Mouse (Mus musculus): ENCODE results near the gene Calcb. TPM values are rescaled to one million over a fixed set of nuclear protein-coding genes. Genes with fewer than 3 reads are reported as not detected.

Gene Calcb
- total RNA-seq (2014; rRNA removed; ENCODE audit: low replicate concordance) (0.58 and 1.3 TPM in 2 replicates), polyA plus RNA-seq (2015; fragmentation: Nextera tagmentation; extraction: Ambion mirVana) (0.65 and 1.7 TPM in 2 replicates)

GRCm38 (mm10) chr7:114718300-114718699 is at the start of gene Calcb:
Gene Calcb, plus strand, starts transcription at chr7:114718643.
- H3K4me3 ChIP-seq (ENCODE audit: low read depth, low read length), result peak within 1 kb of the TSS; percentile 16
- 6% methylated on average over 11 of the region's 11 CpGs for WGBS
- DNase-seq (ENCODE audit: low spot score) (no peak), ATAC-seq (ENCODE audit: insufficient read depth, low read depth) (no peak)
- peak within 1 kb of the TSS; percentile 52 for H3K4me2 ChIP-seq (ENCODE audit: low read depth, low read length)
- H3K9ac ChIP-seq (replicated peaks; ENCODE audit: low read depth, low read length), result no peak within 1 kb of the TSS
- no peak for TF ChIP-seq CTCF (IDR thresholded peaks at IDR 0.05; ENCODE audit: low read depth)
- no peak for TF ChIP-seq EP300 (IDR thresholded peaks at IDR 0.05; ENCODE audit: low read depth)
- peaks cover 35% of the 10 kb centered on the region for H3K27me3 ChIP-seq (ENCODE audit: control insufficient read depth, insufficient read depth, low read length)
- H3K9me3 ChIP-seq (replicated peaks; ENCODE audit: control insufficient read depth, low read length), result 0 out of 2 replicates have a peak, but pooled peaks cover 2% of the 10 kb centered on the region
- 0 out of 2 replicates have a peak, but pooled peaks cover 8% of the 10 kb centered on the region for H3K4me1 ChIP-seq (ENCODE audit: control insufficient read depth, insufficient read depth)
- no peaks in the 10 kb centered on the region for H3K36me3 ChIP-seq (replicated peaks; ENCODE audit: control insufficient read depth, insufficient read depth, low read length)
- no peak within 1 kb of the TSS for H3K27ac ChIP-seq (ENCODE audit: low read depth)

- H3K4me3 ChIP-seq (ENCODE audit: low read depth, low read length), result no peak overlapping the region
- no peaks in the 10 kb centered on the region for H3K27me3 ChIP-seq (ENCODE audit: control insufficient read depth, insufficient read depth, low read length)
- no peak overlapping the region for H3K4me2 ChIP-seq (ENCODE audit: low read depth, low read length)
- H3K4me1 ChIP-seq (ENCODE audit: control insufficient read depth, insufficient read depth), result no peaks in the 10 kb centered on the region
- H3K9ac ChIP-seq (replicated peaks; ENCODE audit: low read depth, low read length), result no peak overlapping the region
- H3K9me3 ChIP-seq (replicated peaks; ENCODE audit: control insufficient read depth, low read length), result no peaks in the 10 kb centered on the region
- TF ChIP-seq CTCF (IDR thresholded peaks at IDR 0.05; ENCODE audit: low read depth) (no peak), EP300 (IDR thresholded peaks at IDR 0.05; ENCODE audit: low read depth) (no peak)
- 52% methylated on average over 1 of the region's 1 CpGs for WGBS
- DNase-seq (ENCODE audit: low spot score), result no peak
- no peaks in the 10 kb centered on the region for H3K36me3 ChIP-seq (replicated peaks; ENCODE audit: control insufficient read depth, insufficient read depth, low read length)
- H3K27ac ChIP-seq (ENCODE audit: low read depth), result no peak overlapping the region
- no peak for ATAC-seq (ENCODE audit: insufficient read depth, low read depth)
Measured at GRCm38 (mm10) chr7:114671405-114671804, 47.0 kb upstream of the Calcb start.

- H3K4me1 ChIP-seq (ENCODE audit: control insufficient read depth, insufficient read depth), result no peaks in the 10 kb centered on the region
- no peaks in the 10 kb centered on the region for H3K27me3 ChIP-seq (ENCODE audit: control insufficient read depth, insufficient read depth, low read length)
- no peak overlapping the region for H3K4me2 ChIP-seq (ENCODE audit: low read depth, low read length)
- no peak overlapping the region for H3K27ac ChIP-seq (ENCODE audit: low read depth)
- 24% methylated on average over 2 of the region's 2 CpGs for WGBS
- peak; percentile 58 for TF ChIP-seq CTCF (IDR thresholded peaks at IDR 0.05; ENCODE audit: low read depth)
- no peak for TF ChIP-seq EP300 (IDR thresholded peaks at IDR 0.05; ENCODE audit: low read depth)
- no peaks in the 10 kb centered on the region for H3K9me3 ChIP-seq (replicated peaks; ENCODE audit: control insufficient read depth, low read length)
- H3K36me3 ChIP-seq (replicated peaks; ENCODE audit: control insufficient read depth, insufficient read depth, low read length), result no peaks in the 10 kb centered on the region
- no peak overlapping the region for H3K9ac ChIP-seq (replicated peaks; ENCODE audit: low read depth, low read length)
- no peak for ATAC-seq (ENCODE audit: insufficient read depth, low read depth)
- H3K4me3 ChIP-seq (ENCODE audit: low read depth, low read length), result no peak overlapping the region
- peak; percentile 56 for DNase-seq (ENCODE audit: low spot score)
Measured at GRCm38 (mm10) chr7:114672697-114673096, 45.7 kb upstream of the Calcb start.

GRCm38 (mm10) chr7:114692339-114692738 is 26.1 kb upstream of the Calcb start:
- no peak for ATAC-seq (ENCODE audit: insufficient read depth, low read depth)
- DNase-seq (ENCODE audit: low spot score), result no peak
- H3K4me1 ChIP-seq (ENCODE audit: control insufficient read depth, insufficient read depth), result no peaks in the 10 kb centered on the region

GRCm38 (mm10) chr7:114700871-114701270 is 17.6 kb upstream of the Calcb start:
- DNase-seq (ENCODE audit: low spot score), result no peak
- H3K27ac ChIP-seq (ENCODE audit: low read depth), result no peak overlapping the region
- 14% methylated on average over 2 of the region's 2 CpGs for WGBS
- ATAC-seq (ENCODE audit: insufficient read depth, low read depth), result no peak
- no peak for TF ChIP-seq EP300 (IDR thresholded peaks at IDR 0.05; ENCODE audit: low read depth)
- no peak for TF ChIP-seq CTCF (IDR thresholded peaks at IDR 0.05; ENCODE audit: low read depth)
- no peaks in the 10 kb centered on the region for H3K9me3 ChIP-seq (replicated peaks; ENCODE audit: control insufficient read depth, low read length)
- no peak overlapping the region for H3K4me3 ChIP-seq (ENCODE audit: low read depth, low read length)
- no peaks in the 10 kb centered on the region for H3K27me3 ChIP-seq (ENCODE audit: control insufficient read depth, insufficient read depth, low read length)
- no peak overlapping the region for H3K9ac ChIP-seq (replicated peaks; ENCODE audit: low read depth, low read length)
- no peaks in the 10 kb centered on the region for H3K4me1 ChIP-seq (ENCODE audit: control insufficient read depth, insufficient read depth)
- H3K4me2 ChIP-seq (ENCODE audit: low read depth, low read length), result no peak overlapping the region
- H3K36me3 ChIP-seq (replicated peaks; ENCODE audit: control insufficient read depth, insufficient read depth, low read length), result no peaks in the 10 kb centered on the region

More at GRCm38 (mm10) chr7:114692339-114692738, 26.1 kb upstream of the Calcb start:
- H3K9me3 ChIP-seq (replicated peaks; ENCODE audit: control insufficient read depth, low read length), result no peaks in the 10 kb centered on the region
- H3K27ac ChIP-seq (ENCODE audit: low read depth), result no peak overlapping the region
- no peak overlapping the region for H3K4me2 ChIP-seq (ENCODE audit: low read depth, low read length)
- H3K27me3 ChIP-seq (ENCODE audit: control insufficient read depth, insufficient read depth, low read length), result no peaks in the 10 kb centered on the region
- TF ChIP-seq EP300 (IDR thresholded peaks at IDR 0.05; ENCODE audit: low read depth) (no peak), CTCF (IDR thresholded peaks at IDR 0.05; ENCODE audit: low read depth) (peak; percentile 38)
- H3K36me3 ChIP-seq (replicated peaks; ENCODE audit: control insufficient read depth, insufficient read depth, low read length), result no peaks in the 10 kb centered on the region
- no peak overlapping the region for H3K4me3 ChIP-seq (ENCODE audit: low read depth, low read length)
- H3K9ac ChIP-seq (replicated peaks; ENCODE audit: low read depth, low read length), result no peak overlapping the region

GRCm38 (mm10) chr7:114706716-114707115 is 11.7 kb upstream of the Calcb start:
- no peaks in the 10 kb centered on the region for H3K9me3 ChIP-seq (replicated peaks; ENCODE audit: control insufficient read depth, low read length)
- no peak overlapping the region for H3K9ac ChIP-seq (replicated peaks; ENCODE audit: low read depth, low read length)
- no peak overlapping the region for H3K27ac ChIP-seq (ENCODE audit: low read depth)
- ATAC-seq (ENCODE audit: insufficient read depth, low read depth) (no peak), DNase-seq (ENCODE audit: low spot score) (no peak)
- WGBS, result 52% methylated on average over 4 of the region's 4 CpGs
- no peaks in the 10 kb centered on the region for H3K4me1 ChIP-seq (ENCODE audit: control insufficient read depth, insufficient read depth)
- no peak overlapping the region for H3K4me2 ChIP-seq (ENCODE audit: low read depth, low read length)
- H3K27me3 ChIP-seq (ENCODE audit: control insufficient read depth, insufficient read depth, low read length), result no peaks in the 10 kb centered on the region
- TF ChIP-seq EP300 (IDR thresholded peaks at IDR 0.05; ENCODE audit: low read depth), result no peak
- TF ChIP-seq CTCF (IDR thresholded peaks at IDR 0.05; ENCODE audit: low read depth), result no peak
- H3K4me3 ChIP-seq (ENCODE audit: low read depth, low read length), result no peak overlapping the region
- no peaks in the 10 kb centered on the region for H3K36me3 ChIP-seq (replicated peaks; ENCODE audit: control insufficient read depth, insufficient read depth, low read length)

All from heart, postnatal 0 days (tissue).